Mouse (Mus musculus) MEL (cell line): ENCODE data around the gene Rora. TPM values are rescaled to one million over a fixed set of nuclear protein-coding genes. Genes with fewer than 3 reads are reported as not detected.

Source experiments
- DNase-seq: peaks from one replicate; pipeline ENCODE4 v3.0.0; 2011; ENCODE audit warnings: low read depth, low spot score
- H3K27ac ChIP-seq: 2 replicates; pipeline ENCODE4 v1.5.1; 2012; ENCODE audit warnings: low read depth, mild to moderate bottlenecking, control low read depth, low read length, moderate library complexity; ENCODE audit not compliant: control insufficient read depth
- H3K27me3 ChIP-seq, 2 experiments: fragments of 150-350 bp in 1 of 2; sonication (generic) in 1 of 2; 2 replicates each; pipeline ENCODE4 v1.6.1; 2012; ENCODE audit warnings: low read length in 2 of 2, mild to moderate bottlenecking in 2 of 2, improper control_type of control experiment in 1 of 2, moderate library complexity in 1 of 2; ENCODE audit not compliant: insufficient read depth in 2 of 2, control insufficient read depth in 1 of 2
- H3K36me3 ChIP-seq, 2 experiments: 2 replicates each; pipeline ENCODE4 v1.6.1; 2012 to 2014; ENCODE audit warnings: low read length in 2 of 2, improper control_type of control experiment in 1 of 2, inconsistent platforms in 1 of 2, mild to moderate bottlenecking in 1 of 2; ENCODE audit not compliant: insufficient read depth in 2 of 2, control insufficient read depth in 1 of 2
- H3K4me1 ChIP-seq, 2 experiments: fragments of 150-350 bp in 1 of 2; sonication (generic) in 1 of 2; 2 replicates each; pipeline ENCODE4 v1.6.1; 2012; ENCODE audit warnings: low read length in 2 of 2, improper control_type of control experiment in 1 of 2, mild to moderate bottlenecking in 1 of 2; ENCODE audit not compliant: insufficient read depth in 2 of 2, control insufficient read depth in 1 of 2
- H3K4me3 ChIP-seq, 2 experiments: fragments of 150-350 bp in 1 of 2; sonication (generic) in 1 of 2; 2 replicates each; pipeline ENCODE4 v1.5.1; 2012; ENCODE audit warnings: low read depth in 2 of 2, low read length in 2 of 2, mild to moderate bottlenecking in 2 of 2, moderate library complexity in 2 of 2, control low read depth in 1 of 2, improper control_type of control experiment in 1 of 2; ENCODE audit not compliant: control insufficient read depth in 1 of 2, insufficient read depth in 1 of 2
- H3K79me2 ChIP-seq: 2 replicates; pipeline ENCODE4 v1.6.1; 2012; ENCODE audit warnings: mild to moderate bottlenecking, low read length, moderate library complexity; ENCODE audit not compliant: control insufficient read depth, poor library complexity, insufficient read depth
- H3K9ac ChIP-seq: 2 replicates; pipeline ENCODE4 v1.6.1; 2012; ENCODE audit warnings: low read depth, mild to moderate bottlenecking, control low read depth, low read length, moderate library complexity; ENCODE audit not compliant: control insufficient read depth, poor library complexity, severe bottlenecking
- H3K9me3 ChIP-seq: fragments of 150-350 bp; sonication (generic); replicated peaks from 2 replicates; pipeline ENCODE4 v1.6.1; 2012; ENCODE audit warnings: mild to moderate bottlenecking, low read length, improper control_type of control experiment, moderate library complexity; ENCODE audit not compliant: insufficient read depth
- CHD1 ChIP-seq: IDR thresholded peaks from 2 replicates; pipeline ENCODE4 v1.6.1; 2012; ENCODE audit warnings: low read depth, mild to moderate bottlenecking, inconsistent platforms, low read length, improper control_type of control experiment
- CHD2 ChIP-seq: IDR thresholded peaks from 2 replicates; pipeline ENCODE4 v1.6.1; 2011; ENCODE audit warnings: low read length, improper control_type of control experiment
- CTCF ChIP-seq, 3 experiments: IDR thresholded peaks in 2 of 3; conservative IDR thresholded peaks in 1 of 3; 2 replicates each; pipeline ENCODE4 v1.5.1; 2011 to 2012; ENCODE audit warnings: low read length in 3 of 3, low read depth in 2 of 3, mild to moderate bottlenecking in 2 of 3, improper control_type of control experiment in 1 of 3, inconsistent platforms in 1 of 3, mixed read lengths in 1 of 3, moderate library complexity in 1 of 3; ENCODE audit not compliant: control insufficient read depth in 1 of 3, insufficient read depth in 1 of 3, poor library complexity in 1 of 3, severe bottlenecking in 1 of 3
- ELF1 ChIP-seq: IDR thresholded peaks from 2 replicates; pipeline ENCODE4 v1.6.1; 2014; ENCODE audit warnings: low read depth, mild to moderate bottlenecking, inconsistent platforms, low read length, improper control_type of control experiment, moderate library complexity
- ETS1 ChIP-seq: IDR thresholded peaks from 2 replicates; pipeline ENCODE4 v1.6.1; 2012; ENCODE audit warnings: low read depth, mild to moderate bottlenecking, inconsistent platforms, low read length, improper control_type of control experiment, moderate library complexity
- GATA1 ChIP-seq: IDR thresholded peaks from 2 replicates; pipeline ENCODE4 v1.6.1; 2011; ENCODE audit warnings: low read depth, low read length, improper control_type of control experiment
- HCFC1 ChIP-seq: IDR thresholded peaks from 2 replicates; pipeline ENCODE4 v1.6.1; 2012; ENCODE audit warnings: low read depth, mild to moderate bottlenecking, inconsistent platforms, low read length, improper control_type of control experiment, moderate library complexity
- JUND ChIP-seq: IDR thresholded peaks from 2 replicates; pipeline ENCODE4 v1.6.1; 2011; ENCODE audit warnings: low read depth, mild to moderate bottlenecking, improper control_type of control experiment, low read length
- KAT2A ChIP-seq: conservative IDR thresholded peaks from 2 replicates; pipeline ENCODE4 v1.6.1; 2012; ENCODE audit warnings: low read depth, low read length, improper control_type of control experiment, inconsistent platforms
- MAFK ChIP-seq: IDR thresholded peaks from 2 replicates; pipeline ENCODE4 v1.6.1; 2011; ENCODE audit warnings: low read depth, mild to moderate bottlenecking, low read length, improper control_type of control experiment, borderline replicate concordance
- MAZ ChIP-seq: IDR thresholded peaks from 2 replicates; pipeline ENCODE4 v1.6.1; 2012; ENCODE audit warnings: low read depth, mild to moderate bottlenecking, inconsistent platforms, low read length, improper control_type of control experiment
- MXI1 ChIP-seq: IDR thresholded peaks from 2 replicates; pipeline ENCODE4 v1.6.1; 2011; ENCODE audit warnings: mild to moderate bottlenecking, low read depth, low read length, improper control_type of control experiment
- MYB ChIP-seq: IDR thresholded peaks from 2 replicates; pipeline ENCODE4 v1.6.1; 2011; ENCODE audit warnings: mild to moderate bottlenecking, low read depth, low read length, improper control_type of control experiment
- POLR2A ChIP-seq, 2 experiments: IDR thresholded peaks; 2 replicates each; pipeline ENCODE4 v1.6.1; 2011 to 2012; ENCODE audit warnings: low read length in 2 of 2, mild to moderate bottlenecking in 2 of 2, control low read depth in 1 of 2, improper control_type of control experiment in 1 of 2, low read depth in 1 of 2, moderate library complexity in 1 of 2; ENCODE audit not compliant: control insufficient read depth in 1 of 2, insufficient read depth in 1 of 2, poor library complexity in 1 of 2
- RAD21 ChIP-seq: IDR thresholded peaks from 2 replicates; pipeline ENCODE4 v1.6.1; 2011; ENCODE audit warnings: mild to moderate bottlenecking, low read depth, low read length, improper control_type of control experiment
- RCOR1 ChIP-seq: IDR thresholded peaks from 2 replicates; pipeline ENCODE4 v1.6.1; 2012; ENCODE audit warnings: low read depth, mild to moderate bottlenecking, inconsistent platforms, low read length, improper control_type of control experiment
- SIN3A ChIP-seq: IDR thresholded peaks from 2 replicates; pipeline ENCODE4 v1.6.1; 2012; ENCODE audit warnings: low read length, improper control_type of control experiment, inconsistent platforms
- SMC3 ChIP-seq: IDR thresholded peaks from 2 replicates; pipeline ENCODE4 v1.6.1; 2011; ENCODE audit warnings: low read depth, low read length, improper control_type of control experiment
- TAL1 ChIP-seq: IDR thresholded peaks from 2 replicates; pipeline ENCODE4 v1.6.1; 2012; ENCODE audit warnings: mild to moderate bottlenecking, inconsistent platforms, low read length, moderate library complexity, mixed read lengths
- TCF12 ChIP-seq: IDR thresholded peaks from 2 replicates; pipeline ENCODE4 v1.6.1; 2014; ENCODE audit warnings: low read depth, mild to moderate bottlenecking, inconsistent platforms, low read length, improper control_type of control experiment, moderate library complexity
- USF2 ChIP-seq, 2 experiments: IDR thresholded peaks; 2 replicates each; pipeline ENCODE4 v1.6.1; 2011 to 2012; ENCODE audit warnings: improper control_type of control experiment in 2 of 2, low read length in 2 of 2, borderline replicate concordance in 1 of 2, inconsistent platforms in 1 of 2, low read depth in 1 of 2, mild to moderate bottlenecking in 1 of 2; ENCODE audit not compliant: insufficient read depth in 1 of 2
- ZC3H11A ChIP-seq: IDR thresholded peaks from 2 replicates; pipeline ENCODE4 v1.6.1; 2012; ENCODE audit warnings: low read depth, mild to moderate bottlenecking, inconsistent platforms, low read length, improper control_type of control experiment
- ZMIZ1 ChIP-seq: IDR thresholded peaks from 2 replicates; pipeline ENCODE4 v1.6.1; 2012; ENCODE audit warnings: low read depth, mild to moderate bottlenecking, inconsistent platforms, low read length, improper control_type of control experiment, moderate library complexity
- ZNF384 ChIP-seq: IDR thresholded peaks from 2 replicates; pipeline ENCODE4 v1.6.1; 2012; ENCODE audit warnings: low read depth, mild to moderate bottlenecking, inconsistent platforms, low read length, improper control_type of control experiment
- polyA plus RNA-seq, 2 experiments: library from polyadenylated mRNA; stranded (reverse) in 1 of 2; unstranded in 1 of 2; fragments of >175 nt in 1 of 2; fragments of >200 nt in 1 of 2; gene quantifications; 2 replicates each; pipeline versions ENCODE4 v1.2.1 to v1.2.4; 2012; ENCODE audit warnings: low replicate concordance in 2 of 2, low read depth in 1 of 2; ENCODE audit not compliant: insufficient read length in 2 of 2, insufficient read depth in 1 of 2, missing spikeins in 1 of 2
- total RNA-seq: library from RNA; depleted of rRNA; stranded (reverse); fragments of 300-350 nt; gene quantifications from 2 replicates; pipeline ENCODE4 v1.2.3, GENCODE M21; 2012

Rora gene
- total and polyA plus RNA-seq, 3 experiments: not detected

DNA sequence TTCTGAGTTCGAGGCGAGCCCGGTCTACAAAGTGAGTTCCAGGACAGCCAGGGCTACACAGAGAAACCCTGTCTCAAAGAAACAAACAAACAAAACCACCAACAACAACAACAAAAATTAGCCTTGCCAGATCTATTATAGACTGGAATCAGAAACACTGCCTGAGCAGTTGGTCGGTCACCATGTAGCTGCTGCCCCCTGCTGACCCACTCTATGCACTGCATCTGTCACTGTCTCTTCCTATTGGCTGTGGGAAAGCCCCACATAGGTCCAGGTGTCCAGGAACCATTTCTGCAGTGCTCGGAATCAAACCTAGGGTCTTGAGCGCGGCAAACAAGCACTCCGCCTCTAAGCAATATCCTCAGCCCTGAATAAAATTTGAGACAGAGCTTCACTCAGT lies 714.5 kb downstream of the Rora start:
- no peak overlapping the region for H3K9ac ChIP-seq
- peaks cover 0 to 1% of the 10 kb centered on the region in 2 experiments; a peak in 1 of 4 replicates for H3K27me3 ChIP-seq
- TF ChIP-seq USF2 (IDR thresholded peaks at IDR 0.05; ENCODE audit: borderline replicate concordance in 1 of 2, insufficient read depth in 1 of 2, low read depth in 1 of 2, low read length in 2 of 2): no peak
- no peak for TF ChIP-seq ZMIZ1
- peak; percentile 25; the same call in 1 of the 2 replicates for TF ChIP-seq ZC3H11A
- TF ChIP-seq RCOR1: no peak
- TF ChIP-seq MXI1: no peak
- TF ChIP-seq RAD21: peak; percentile 55
- no peak for TF ChIP-seq SIN3A
- peak; percentile 75 to 84 (median 78) for TF ChIP-seq CTCF (IDR thresholded peaks at IDR 0.05 in 2 of 3, conservative IDR thresholded peaks at IDR 0.05 in 1 of 3; ENCODE audit: control insufficient read depth in 1 of 3, insufficient read depth in 1 of 3, low read depth in 2 of 3, low read length in 3 of 3, poor library complexity in 1 of 3, severe bottlenecking in 1 of 3)
- TF ChIP-seq SMC3: peak; percentile 57
- TF ChIP-seq TCF12: no peak
- TF ChIP-seq, all 39 proteins: peak for 4
- no peaks in the 10 kb centered on the region for H3K79me2 ChIP-seq
- no peak overlapping the region for H3K27ac ChIP-seq
- H3K4me3 ChIP-seq: no peak overlapping the region
- H3K36me3 ChIP-seq: no peaks in the 10 kb centered on the region
- H3K4me1 ChIP-seq: peaks cover 0 to 4% of the 10 kb centered on the region in 2 experiments; a peak in 1 of 4 replicates
- DNase-seq: peak; percentile 50
- no peaks in the 10 kb centered on the region for H3K9me3 ChIP-seq

DNA sequence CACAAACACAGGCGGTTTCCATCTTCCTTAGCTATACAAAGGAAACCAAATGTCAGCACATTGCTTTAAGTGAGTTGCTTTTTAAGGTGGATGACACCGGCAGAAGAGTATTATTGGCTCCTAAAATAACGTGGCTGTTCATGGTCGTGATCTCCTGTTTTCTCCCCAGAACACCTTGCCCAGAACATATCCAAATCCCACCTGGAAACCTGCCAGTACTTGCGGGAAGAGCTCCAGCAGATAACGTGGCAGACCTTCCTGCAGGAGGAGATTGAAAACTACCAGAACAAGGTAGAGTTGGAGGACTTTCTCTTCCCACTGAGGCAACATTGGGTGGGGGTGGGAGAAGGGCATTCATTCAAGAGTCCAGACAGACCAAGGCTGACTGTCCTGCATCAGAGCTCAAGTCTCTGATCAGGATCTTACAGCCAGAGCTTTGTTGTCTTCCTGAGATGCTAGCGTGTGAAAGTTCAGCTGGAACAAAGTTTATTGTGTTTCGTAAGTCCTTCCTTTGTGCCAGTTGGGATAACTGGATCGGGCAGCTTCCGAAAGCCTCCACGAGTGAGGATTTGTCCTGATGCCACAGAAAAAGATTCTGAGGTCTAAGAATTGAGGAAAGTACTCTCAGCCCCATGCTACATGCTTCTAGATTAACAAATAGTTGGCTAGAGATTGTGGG lies 717.6 kb downstream of the Rora start:
- DNase-seq: no peak
- Histone ChIP-seq H3K79me2 (no peaks in the 10 kb centered on the region), H3K36me3 (no peaks in the 10 kb centered on the region), H3K27me3 (peaks cover 0 to 1% of the 10 kb centered on the region in 2 experiments; a peak in 1 of 4 replicates), H3K9me3 (no peaks in the 10 kb centered on the region), H3K4me1 (peaks cover 0 to 4% of the 10 kb centered on the region in 2 experiments; a peak in 1 of 4 replicates), H3K4me3 (no peak overlapping the region), H3K9ac (no peak overlapping the region), H3K27ac (no peak overlapping the region)
- TF ChIP-seq MXI1 (no peak), JUND (no peak), HCFC1 (no peak), TCF12 (no peak), CHD1 (no peak), KAT2A (no peak), USF2 (IDR thresholded peaks at IDR 0.05; ENCODE audit: borderline replicate concordance in 1 of 2, insufficient read depth in 1 of 2, low read depth in 1 of 2, low read length in 2 of 2) (no peak), MAFK (no peak), POLR2A (IDR thresholded peaks at IDR 0.05; ENCODE audit: control insufficient read depth in 1 of 2, insufficient read depth in 1 of 2, low read depth in 1 of 2, low read length in 2 of 2, poor library complexity in 1 of 2) (no peak), GATA1 (no peak), MYB (no peak), CHD2 (no peak), TAL1 (no peak), ETS1 (no peak), ELF1 (no peak), ZNF384 (no peak), MAZ (no peak), SMC3 (no peak)
